Mouse (Mus musculus) liver, embryonic 11.5 days (tissue): ENCODE measurements around the gene Tefm. TPM values are rescaled to one million over a fixed set of nuclear protein-coding genes. Genes with fewer than 3 reads are reported as not detected.
"Not testable (repeated sequence)": the region's sequence is repeated elsewhere in the genome, so short reads cannot be mapped to it uniquely, and the experiment has no call there.

ENCODE experiments used
- ATAC-seq: fragments of 200-750 bp; cut with Nextera tagmentation; replicated peaks from 2 replicates; pipeline ENCODE4 v1.8.0; 2017; ENCODE audit warnings: moderate number of reproducible peaks, mild to moderate bottlenecking, moderate TSS enrichment, moderate library complexity; ENCODE audit not compliant: low FRiP score
- DNase-seq: peaks from one replicate; pipeline ENCODE4 v3.0.0-alpha.2; 2017; ENCODE audit warnings: low spot score
- H3K27ac ChIP-seq: fragments of 300-500 bp; sonication (generic); 2 replicates; pipeline ENCODE4 v1.5.1; 2014; ENCODE audit warnings: mild to moderate bottlenecking, low read depth, low read length, control low read depth
- H3K27me3 ChIP-seq: fragments of 300-500 bp; sonication (generic); replicated peaks from 2 replicates; pipeline ENCODE4 v1.6.1; 2014; ENCODE audit warnings: low read length, mixed read lengths; ENCODE audit not compliant: control insufficient read depth, insufficient read depth
- H3K36me3 ChIP-seq: fragments of 300-500 bp; sonication (generic); 2 replicates; pipeline ENCODE4 v1.6.1; 2014; ENCODE audit warnings: mild to moderate bottlenecking, low read length, moderate library complexity, mixed read lengths; ENCODE audit not compliant: control insufficient read depth, insufficient read depth
- H3K4me1 ChIP-seq: fragments of 300-500 bp; sonication (generic); replicated peaks from 2 replicates; pipeline ENCODE4 v1.6.1; 2014; ENCODE audit warnings: low read length, mixed read lengths; ENCODE audit not compliant: control insufficient read depth, insufficient read depth
- H3K4me2 ChIP-seq: fragments of 300-500 bp; sonication (generic); 2 replicates; pipeline ENCODE4 v1.6.1; 2014; ENCODE audit warnings: mild to moderate bottlenecking, control low read depth, moderate library complexity
- H3K4me3 ChIP-seq: fragments of 300-500 bp; sonication (generic); 2 replicates; pipeline ENCODE4 v1.5.1; 2014; ENCODE audit warnings: low read depth, low read length, control low read depth
- H3K9ac ChIP-seq: fragments of 300-500 bp; sonication (generic); 2 replicates; pipeline ENCODE4 v1.6.1; 2014; ENCODE audit warnings: low read depth, low read length, control low read depth
- H3K9me3 ChIP-seq: fragments of 300-500 bp; sonication (generic); 2 replicates; pipeline ENCODE4 v1.6.1; 2016; ENCODE audit warnings: low read length, inconsistent platforms, mixed read lengths; ENCODE audit not compliant: control insufficient read depth
- WGBS: fragments of 180-500 bp; shearing (Covaris S2); extraction: QIAGEN DNeasy Blood & Tissue Kit; methylation state at CpG from one replicate; pipeline ENCODE4 v1.1.7; 2014; 5-methylcytosine and 5-hydroxymethylcytosine counted together
- polyA plus RNA-seq: library from polyadenylated mRNA; unstranded; fragments of >200 nt; fragmentation: Nextera tagmentation; extraction: Ambion mirVana; gene quantifications from 2 replicates; pipeline ENCODE4 v1.2.1, GENCODE M21; 2014

Tefm gene
- 31.9 and 35.2 TPM in 2 replicates for polyA plus RNA-seq

- Histone ChIP-seq H3K27ac (peak within 1 kb of the TSS; percentile 46), H3K27me3 (no peaks in the 10 kb centered on the region), H3K9ac (peak within 1 kb of the TSS; percentile 66), H3K4me2 (peak within 1 kb of the TSS; percentile 84), H3K9me3 (no peaks in the 10 kb centered on the region), H3K4me3 (peak within 1 kb of the TSS; percentile 57), H3K36me3 (peaks cover 10% of the 10 kb centered on the region; the same call in 1 of the 2 replicates), H3K4me1 (peaks cover 5% of the 10 kb centered on the region)
- ATAC-seq (peak; percentile 92), DNase-seq (peak; percentile 88)
- 0% methylated on average over 40 of the region's 40 CpGs for WGBS
Observed at GRCm38 (mm10) chr11:80141825-80142521, at the start of gene Tefm. Gene Tefm, minus strand, starts transcription at chr11:80142175.

- H3K27me3 ChIP-seq = no peaks in the 10 kb centered on the region
- 73% methylated on average over 4 of the region's 4 CpGs for WGBS
- no peaks in the 10 kb centered on the region for H3K9me3 ChIP-seq
- no peak overlapping the region for H3K4me2 ChIP-seq
- H3K4me3 ChIP-seq = no peak overlapping the region
- ATAC-seq (no peak), DNase-seq (no peak)
- no peak overlapping the region for H3K9ac ChIP-seq
- H3K36me3 ChIP-seq = peaks cover 8% of the 10 kb centered on the region
- H3K4me1 ChIP-seq = no peaks in the 10 kb centered on the region
- no peak overlapping the region for H3K27ac ChIP-seq
Observed at GRCm38 (mm10) chr11:80190280-80190679, 48.3 kb upstream of the Tefm start.

GRCm38 (mm10) chr11:80185441-80185976 is 43.5 kb upstream of the Tefm start:
- not testable (repeated sequence) for DNase-seq, H3K9me3 ChIP-seq, H3K4me1 ChIP-seq, H3K27me3 ChIP-seq, H3K9ac ChIP-seq, H3K4me3 ChIP-seq, H3K36me3 ChIP-seq, H3K27ac ChIP-seq, H3K4me2 ChIP-seq, ATAC-seq
- WGBS = 78% methylated on average over 5 of the region's 5 CpGs

GRCm38 (mm10) chr11:80184531-80185071 is 42.6 kb upstream of the Tefm start:
- Histone ChIP-seq H3K4me1 (no peaks in the 10 kb centered on the region), H3K27me3 (no peaks in the 10 kb centered on the region), H3K4me2 (peak overlapping the region; percentile 78), H3K36me3 (no peaks in the 10 kb centered on the region), H3K4me3 (peak overlapping the region; percentile 85), H3K27ac (no peak overlapping the region), H3K9ac (peak overlapping the region; percentile 95), H3K9me3 (no peaks in the 10 kb centered on the region)
- DNase-seq (no peak), ATAC-seq (no peak)
- 87% methylated on average over 6 of the region's 6 CpGs for WGBS

- no peaks in the 10 kb centered on the region for H3K27me3 ChIP-seq
- peak within 1 kb of the TSS; percentile 82 for H3K27ac ChIP-seq
- H3K9me3 ChIP-seq = no peaks in the 10 kb centered on the region
- WGBS = under 1% methylated on average over 33 of the region's 33 CpGs
- H3K9ac ChIP-seq = peak within 1 kb of the TSS; percentile 95
- H3K4me3 ChIP-seq = peak within 1 kb of the TSS; percentile 85
- H3K4me2 ChIP-seq = peak within 1 kb of the TSS; percentile 78
- no peaks in the 10 kb centered on the region for H3K36me3 ChIP-seq
- ATAC-seq = peak; percentile 96
- H3K4me1 ChIP-seq = no peaks in the 10 kb centered on the region
- DNase-seq = peak; percentile 86
Observed at GRCm38 (mm10) chr11:80183705-80184255, 41.8 kb upstream of the Tefm start, which contains the start of gene Rnf135. Gene Rnf135, plus strand, starts transcription at chr11:80183851.

GRCm38 (mm10) chr11:80183054-80183704 is 41.2 kb upstream of the Tefm start:
- peak; percentile 83 for ATAC-seq
- not testable (repeated sequence) for DNase-seq
- WGBS = 43% methylated on average over 12 of the region's 12 CpGs

GRCm38 (mm10) chr11:80181021-80181749 is 39.2 kb upstream of the Tefm start:
- H3K9me3 ChIP-seq = no peaks in the 10 kb centered on the region
- ATAC-seq (no peak), DNase-seq (no peak)
- H3K27ac ChIP-seq = no peak overlapping the region
- H3K4me3 ChIP-seq = no peak overlapping the region
- H3K36me3 ChIP-seq = no peaks in the 10 kb centered on the region
- 72% methylated on average over 5 of the region's 5 CpGs for WGBS
- no peaks in the 10 kb centered on the region for H3K27me3 ChIP-seq
- H3K4me1 ChIP-seq = no peaks in the 10 kb centered on the region
- H3K4me2 ChIP-seq = no peak overlapping the region
- no peak overlapping the region for H3K9ac ChIP-seq

More at GRCm38 (mm10) chr11:80183054-80183704, 41.2 kb upstream of the Tefm start:
- H3K27me3 ChIP-seq, H3K9me3 ChIP-seq, H3K36me3 ChIP-seq, H3K4me1 ChIP-seq: not testable (repeated sequence)
- H3K9ac ChIP-seq = peak overlapping the region; percentile 95
- H3K4me3 ChIP-seq = peak overlapping the region; percentile 85
- H3K27ac ChIP-seq = peak overlapping the region; percentile 82; the same call in 1 of the 2 replicates
- H3K4me2 ChIP-seq = peak overlapping the region; percentile 78

- Histone ChIP-seq H3K36me3 (no peaks in the 10 kb centered on the region), H3K27ac (no peak overlapping the region), H3K4me3 (no peak overlapping the region), H3K4me1 (no peaks in the 10 kb centered on the region), H3K4me2 (no peak overlapping the region), H3K27me3 (no peaks in the 10 kb centered on the region), H3K9me3 (no peaks in the 10 kb centered on the region), H3K9ac (no peak overlapping the region)
- 79% methylated on average over 8 of the region's 8 CpGs for WGBS
- DNase-seq (no peak), ATAC-seq (no peak)
Observed at GRCm38 (mm10) chr11:80178316-80178715, 36.3 kb upstream of the Tefm start.
